Mouse (Mus musculus): Measurements from ENCODE around the gene Proz.

- TF ChIP-seq GATA1 (IDR thresholded peaks at IDR 0.05; ENCODE audit: low read length) = no peak
- no peak for TF ChIP-seq TAL1 (IDR thresholded peaks at IDR 0.05; ENCODE audit: low read length)
Observed at GRCm38 (mm10) chr8:13120882-13121665, 60.4 kb downstream of the Proz start.
